Mouse (Mus musculus): ENCODE measurements at regions not wholly inside any gene's neighbourhood (a gene's known extent, or its start where the extent isn't known, plus 50 kb on each side); places are given as distances from the start of the nearest gene placed in this dataset.

DNA sequence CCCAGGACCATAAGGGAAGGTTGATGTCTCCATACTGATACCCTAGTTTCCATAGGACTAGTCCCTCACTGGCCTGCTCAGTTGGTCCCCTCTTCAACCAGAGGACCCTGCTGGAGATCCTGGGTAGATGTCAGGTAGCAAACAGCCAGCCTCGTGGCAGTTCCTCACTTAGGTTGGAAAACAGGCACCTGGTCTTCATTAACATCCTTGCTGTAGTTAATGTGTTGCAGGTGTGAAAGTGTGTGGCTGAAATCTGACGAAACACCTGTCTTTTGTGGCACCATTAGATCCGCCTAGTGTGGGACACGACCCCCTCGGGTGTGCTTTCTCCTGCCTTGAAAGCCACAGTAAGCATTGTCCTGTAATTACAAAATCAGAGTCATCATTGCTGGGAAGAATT, 551.9 kb downstream of the Nfib start:
- Histone ChIP-seq H3K4me3 (ENCODE audit: low read depth, low read length) (no peak overlapping the region), H3K4me1 (ENCODE audit: control insufficient read depth, insufficient read depth, low read length) (no peaks in the 10 kb centered on the region), H3K27ac (ENCODE audit: low read length) (no peak overlapping the region), H3K9me3 (replicated peaks; ENCODE audit: control insufficient read depth, low read length, poor library complexity, severe bottlenecking) (no peaks in the 10 kb centered on the region), H3K36me3 (ENCODE audit: control insufficient read depth, insufficient read depth, low read length) (no peaks in the 10 kb centered on the region), H3K4me2 (ENCODE audit: low read length) (no peak overlapping the region), H3K27me3 (ENCODE audit: control insufficient read depth, insufficient read depth, low read depth, low read length) (no peaks in the 10 kb centered on the region), H3K9ac (ENCODE audit: low read depth, low read length) (no peak overlapping the region)
- no peak for ATAC-seq
- 84% methylated on average over 5 of the region's 5 CpGs for WGBS

DNA sequence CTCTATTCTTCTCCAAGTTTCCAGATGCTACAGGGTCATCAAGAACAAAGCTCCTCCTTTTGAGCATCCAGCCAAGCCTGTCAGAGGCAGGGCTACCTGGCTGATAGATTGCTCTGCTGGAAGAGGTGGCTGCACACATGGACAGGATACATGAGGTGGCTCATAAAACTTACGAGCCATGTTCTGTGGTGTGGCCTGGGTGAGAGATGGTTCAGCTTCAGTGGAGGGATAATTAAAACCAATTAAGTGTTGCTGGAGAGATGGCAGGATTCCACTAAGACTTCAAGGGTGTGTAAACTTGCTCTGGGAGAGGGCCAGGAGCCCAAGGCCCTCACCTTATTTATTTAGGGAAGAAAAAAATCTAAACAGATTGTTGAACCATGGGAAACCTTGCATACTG, 555.6 kb downstream of the Nfib start:
- Histone ChIP-seq H3K27ac (ENCODE audit: low read length) (no peak overlapping the region), H3K4me1 (ENCODE audit: control insufficient read depth, insufficient read depth, low read length) (no peaks in the 10 kb centered on the region), H3K9me3 (replicated peaks; ENCODE audit: control insufficient read depth, low read length, poor library complexity, severe bottlenecking) (no peaks in the 10 kb centered on the region), H3K9ac (ENCODE audit: low read depth, low read length) (no peak overlapping the region), H3K4me2 (ENCODE audit: low read length) (no peak overlapping the region), H3K36me3 (ENCODE audit: control insufficient read depth, insufficient read depth, low read length) (no peaks in the 10 kb centered on the region), H3K27me3 (ENCODE audit: control insufficient read depth, insufficient read depth, low read depth, low read length) (no peaks in the 10 kb centered on the region), H3K4me3 (ENCODE audit: low read depth, low read length) (no peak overlapping the region)
- WGBS = 65% methylated on average over 1 of the region's 1 CpGs
- no peak for ATAC-seq

DNA sequence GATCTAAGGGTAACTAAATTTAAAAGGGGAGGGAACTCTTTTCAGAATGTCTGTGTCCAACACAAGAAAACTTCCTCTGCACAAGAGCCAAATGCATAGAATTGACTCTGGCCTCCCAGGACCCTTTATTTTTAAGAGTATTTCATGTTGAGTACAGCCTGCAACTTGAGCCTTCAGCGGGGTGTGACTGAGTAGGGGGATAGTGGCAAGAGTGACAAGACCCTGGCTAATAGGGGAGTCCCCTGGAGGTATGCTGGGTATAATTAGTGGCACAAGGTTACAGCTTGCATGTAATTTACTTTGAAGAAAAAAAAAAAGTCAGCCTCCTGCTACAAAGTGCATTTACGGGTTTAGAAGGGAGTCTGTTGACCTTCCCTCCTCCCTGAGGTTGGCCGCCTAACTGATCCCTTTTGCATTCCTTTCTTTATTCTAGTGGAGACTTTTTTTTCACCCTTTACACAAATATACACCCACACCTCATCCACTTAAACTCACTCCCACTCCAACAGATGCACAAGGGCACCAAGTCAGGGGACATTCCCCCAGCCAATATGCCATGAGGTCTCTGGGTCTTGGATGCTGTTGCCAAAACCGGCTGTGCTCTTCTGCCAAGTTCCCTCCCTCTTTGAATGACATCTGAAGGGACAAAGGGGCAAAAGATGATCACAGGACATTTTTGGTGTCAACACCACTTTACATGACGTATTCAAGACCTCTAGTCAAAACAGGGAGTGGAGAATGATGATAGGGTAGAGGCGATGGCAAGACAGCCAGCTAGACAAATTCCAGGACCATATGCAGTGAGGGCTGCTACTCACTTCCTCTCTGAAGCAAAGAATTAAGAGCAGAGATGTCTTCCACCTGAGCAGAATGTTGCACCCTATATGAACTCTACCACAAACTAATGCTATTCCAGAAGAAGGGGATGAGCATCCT, 557.2 kb downstream of the Nfib start:
- no peaks in the 10 kb centered on the region for H3K27me3 ChIP-seq (ENCODE audit: control insufficient read depth, insufficient read depth, low read depth, low read length)
- H3K4me2 ChIP-seq (ENCODE audit: low read length) = no peak overlapping the region
- 57% methylated on average over 6 of the region's 6 CpGs for WGBS
- no peaks in the 10 kb centered on the region for H3K36me3 ChIP-seq (ENCODE audit: control insufficient read depth, insufficient read depth, low read length)
- H3K27ac ChIP-seq (ENCODE audit: low read length) = no peak overlapping the region
- H3K4me3 ChIP-seq (ENCODE audit: low read depth, low read length) = no peak overlapping the region
- ATAC-seq = no peak
- H3K9ac ChIP-seq (ENCODE audit: low read depth, low read length) = no peak overlapping the region
- H3K9me3 ChIP-seq (replicated peaks; ENCODE audit: control insufficient read depth, low read length, poor library complexity, severe bottlenecking) = no peaks in the 10 kb centered on the region
- H3K4me1 ChIP-seq (ENCODE audit: control insufficient read depth, insufficient read depth, low read length) = no peaks in the 10 kb centered on the region

GRCm38 (mm10) chr4:82142391-82142790, 563.2 kb downstream of the Nfib start:
- Histone ChIP-seq H3K36me3 (ENCODE audit: control insufficient read depth, insufficient read depth, low read length) (no peaks in the 10 kb centered on the region), H3K4me2 (ENCODE audit: low read length) (no peak overlapping the region), H3K9ac (ENCODE audit: low read depth, low read length) (no peak overlapping the region), H3K4me3 (ENCODE audit: low read depth, low read length) (no peak overlapping the region), H3K27ac (ENCODE audit: low read length) (no peak overlapping the region), H3K4me1 (ENCODE audit: control insufficient read depth, insufficient read depth, low read length) (no peaks in the 10 kb centered on the region), H3K9me3 (replicated peaks; ENCODE audit: control insufficient read depth, low read length, poor library complexity, severe bottlenecking) (no peaks in the 10 kb centered on the region), H3K27me3 (ENCODE audit: control insufficient read depth, insufficient read depth, low read depth, low read length) (no peaks in the 10 kb centered on the region)
- 68% methylated on average over 3 of the region's 3 CpGs for WGBS
- ATAC-seq = no peak

DNA sequence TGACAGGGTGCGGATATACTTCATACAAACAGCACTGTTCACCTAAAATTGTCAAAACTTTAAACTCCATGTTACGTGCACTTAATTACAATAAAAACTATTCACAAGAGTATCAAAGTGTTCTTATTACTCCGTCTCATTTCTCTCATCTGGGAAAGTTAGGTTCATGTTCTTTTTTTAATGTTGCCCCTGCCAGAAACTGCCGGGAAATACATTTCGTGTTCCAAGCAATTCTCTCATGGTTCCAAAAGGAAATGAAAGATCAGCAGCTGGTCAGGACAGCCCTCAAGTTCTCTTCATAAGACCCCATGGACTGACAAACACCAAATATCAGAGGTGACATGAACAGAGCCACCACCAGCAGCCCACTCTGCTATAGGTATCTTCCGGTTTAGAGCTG, 565.7 kb downstream of the Nfib start:
- ATAC-seq = no peak
- Histone ChIP-seq H3K27ac (ENCODE audit: low read length) (no peak overlapping the region), H3K4me2 (ENCODE audit: low read length) (no peak overlapping the region), H3K27me3 (ENCODE audit: control insufficient read depth, insufficient read depth, low read depth, low read length) (no peaks in the 10 kb centered on the region), H3K9ac (ENCODE audit: low read depth, low read length) (no peak overlapping the region), H3K4me1 (ENCODE audit: control insufficient read depth, insufficient read depth, low read length) (no peaks in the 10 kb centered on the region), H3K4me3 (ENCODE audit: low read depth, low read length) (no peak overlapping the region), H3K36me3 (ENCODE audit: control insufficient read depth, insufficient read depth, low read length) (no peaks in the 10 kb centered on the region), H3K9me3 (replicated peaks; ENCODE audit: control insufficient read depth, low read length, poor library complexity, severe bottlenecking) (no peaks in the 10 kb centered on the region)
- 96% methylated on average over 6 of the region's 6 CpGs for WGBS

DNA sequence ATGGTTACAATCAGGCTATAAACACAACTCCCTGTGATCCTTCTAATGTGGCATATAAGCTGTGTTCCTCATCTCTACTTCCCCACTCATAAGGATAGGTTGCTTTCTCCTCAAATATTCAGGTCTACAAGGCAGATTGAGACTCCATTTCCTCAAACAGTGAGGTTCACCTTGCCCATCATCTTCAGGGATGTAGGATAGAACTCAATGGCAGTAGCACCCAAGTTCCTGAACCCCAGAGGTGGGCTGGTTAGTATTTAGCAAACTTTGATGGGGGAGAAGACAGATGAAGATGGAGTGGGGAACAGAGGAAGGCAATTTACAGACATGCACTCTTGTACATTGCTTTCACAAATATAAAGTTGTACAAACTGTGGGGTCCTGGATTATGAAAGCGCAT, 566.5 kb downstream of the Nfib start:
- Histone ChIP-seq H3K27me3 (ENCODE audit: control insufficient read depth, insufficient read depth, low read depth, low read length) (no peaks in the 10 kb centered on the region), H3K27ac (ENCODE audit: low read length) (no peak overlapping the region), H3K4me3 (ENCODE audit: low read depth, low read length) (no peak overlapping the region), H3K9me3 (replicated peaks; ENCODE audit: control insufficient read depth, low read length, poor library complexity, severe bottlenecking) (no peaks in the 10 kb centered on the region), H3K4me1 (ENCODE audit: control insufficient read depth, insufficient read depth, low read length) (no peaks in the 10 kb centered on the region), H3K9ac (ENCODE audit: low read depth, low read length) (no peak overlapping the region), H3K36me3 (ENCODE audit: control insufficient read depth, insufficient read depth, low read length) (no peaks in the 10 kb centered on the region), H3K4me2 (ENCODE audit: low read length) (no peak overlapping the region)
- WGBS = 98% methylated on average over 1 of the region's 1 CpGs
- ATAC-seq = no peak

DNA sequence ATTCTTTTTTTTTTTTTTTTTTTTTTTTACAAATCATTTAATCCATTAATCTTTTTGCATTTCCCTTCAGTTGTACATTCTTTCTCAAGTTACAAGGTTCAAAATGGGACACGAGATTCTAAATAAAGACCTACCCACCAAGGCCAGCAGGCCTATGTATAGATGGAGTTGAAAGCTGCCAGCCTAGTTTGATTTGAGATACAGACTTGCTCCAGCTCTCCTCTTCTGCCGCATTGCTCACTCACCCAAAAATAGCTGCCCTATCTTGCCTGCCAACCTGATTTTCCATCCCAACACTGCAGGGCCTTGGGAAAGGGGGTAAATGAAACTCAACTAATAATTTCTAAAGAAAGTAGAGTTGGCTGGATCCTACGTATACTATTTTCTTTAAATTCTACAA, 572.7 kb downstream of the Nfib start:
- Histone ChIP-seq H3K4me2 (ENCODE audit: low read length) (no peak overlapping the region), H3K27me3 (ENCODE audit: control insufficient read depth, insufficient read depth, low read depth, low read length) (no peaks in the 10 kb centered on the region), H3K4me3 (ENCODE audit: low read depth, low read length) (no peak overlapping the region), H3K27ac (ENCODE audit: low read length) (no peak overlapping the region), H3K9me3 (replicated peaks; ENCODE audit: control insufficient read depth, low read length, poor library complexity, severe bottlenecking) (no peaks in the 10 kb centered on the region), H3K36me3 (ENCODE audit: control insufficient read depth, insufficient read depth, low read length) (no peaks in the 10 kb centered on the region), H3K4me1 (ENCODE audit: control insufficient read depth, insufficient read depth, low read length) (no peaks in the 10 kb centered on the region), H3K9ac (ENCODE audit: low read depth, low read length) (no peak overlapping the region)
- WGBS = 93% methylated on average over 3 of the region's 3 CpGs
- ATAC-seq = no peak

- H3K4me2 ChIP-seq (ENCODE audit: low read length) = no peak overlapping the region
- H3K4me1 ChIP-seq (ENCODE audit: control insufficient read depth, insufficient read depth, low read length) = no peaks in the 10 kb centered on the region
- H3K27ac ChIP-seq (ENCODE audit: low read length) = no peak overlapping the region
- ATAC-seq = no peak
- H3K27me3 ChIP-seq (ENCODE audit: control insufficient read depth, insufficient read depth, low read depth, low read length) = no peaks in the 10 kb centered on the region
- no peak overlapping the region for H3K9ac ChIP-seq (ENCODE audit: low read depth, low read length)
- H3K36me3 ChIP-seq (ENCODE audit: control insufficient read depth, insufficient read depth, low read length) = no peaks in the 10 kb centered on the region
- no peak overlapping the region for H3K4me3 ChIP-seq (ENCODE audit: low read depth, low read length)
- WGBS = 94% methylated on average over 4 of the region's 4 CpGs
- H3K9me3 ChIP-seq (replicated peaks; ENCODE audit: control insufficient read depth, low read length, poor library complexity, severe bottlenecking) = no peaks in the 10 kb centered on the region
Measured at GRCm38 (mm10) chr4:82132326-82132725, 573.2 kb downstream of the Nfib start.

- Histone ChIP-seq H3K9me3 (replicated peaks; ENCODE audit: control insufficient read depth, low read length, poor library complexity, severe bottlenecking) (no peaks in the 10 kb centered on the region), H3K27ac (ENCODE audit: low read length) (no peak overlapping the region), H3K4me3 (ENCODE audit: low read depth, low read length) (no peak overlapping the region), H3K4me1 (ENCODE audit: control insufficient read depth, insufficient read depth, low read length) (no peaks in the 10 kb centered on the region), H3K36me3 (ENCODE audit: control insufficient read depth, insufficient read depth, low read length) (no peaks in the 10 kb centered on the region), H3K27me3 (ENCODE audit: control insufficient read depth, insufficient read depth, low read depth, low read length) (no peaks in the 10 kb centered on the region), H3K9ac (ENCODE audit: low read depth, low read length) (no peak overlapping the region), H3K4me2 (ENCODE audit: low read length) (no peak overlapping the region)
- no peak for ATAC-seq
- WGBS = 71% methylated on average over 1 of the region's 1 CpGs
Measured at GRCm38 (mm10) chr4:82129471-82129870, 576.1 kb downstream of the Nfib start.

All from midbrain, embryonic 16.5 days (tissue).